Mouse (Mus musculus): ENCODE data around the gene Plekhg5.

Plekhg5 gene

DNA sequence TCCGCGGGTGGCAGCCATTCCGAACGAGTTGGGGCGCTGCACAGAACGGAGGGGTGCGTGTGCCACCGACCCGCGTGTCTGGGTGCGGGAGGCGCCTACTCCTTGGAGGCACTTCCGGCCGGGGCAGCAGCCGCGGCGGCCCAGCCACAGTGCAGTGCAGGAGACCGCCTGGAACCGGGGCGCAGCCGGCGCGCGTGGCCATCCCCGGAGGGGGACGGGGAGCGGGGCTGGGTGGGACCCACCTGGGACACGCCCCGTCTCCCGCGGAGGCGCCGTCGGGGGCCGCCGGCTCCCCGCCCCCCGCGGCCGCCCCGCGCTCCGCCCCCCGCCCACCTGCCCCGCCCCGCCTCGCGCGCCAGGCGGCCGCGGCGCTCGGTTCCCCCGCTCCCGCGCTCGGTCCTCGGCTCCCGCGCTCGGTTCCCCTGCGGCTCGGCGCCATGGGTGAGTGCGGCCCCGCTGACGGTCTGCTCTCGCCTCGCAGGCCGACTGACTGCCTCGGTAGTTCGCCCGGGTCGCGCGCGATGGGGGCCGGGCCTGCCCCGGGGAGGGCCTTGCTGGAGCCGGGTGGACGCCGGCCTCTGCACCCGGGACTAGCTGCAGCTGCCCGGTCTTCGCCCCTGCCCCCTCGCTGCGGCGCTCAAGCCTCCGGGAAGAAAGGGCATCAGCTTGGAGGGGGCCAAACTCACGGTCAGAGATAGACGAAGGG lies 14.4 kb downstream of the Plekhg5 start:
- TF ChIP-seq GATA4 (IDR thresholded peaks at IDR 0.05; ENCODE audit: insufficient replicate concordance, low read length) = no peak

- TF ChIP-seq GATA4 (IDR thresholded peaks at IDR 0.05; ENCODE audit: insufficient replicate concordance, low read length) = no peak
Measured at GRCm38 (mm10) chr4:152087211-152088081, 15.1 kb downstream of the Plekhg5 start.

DNA sequence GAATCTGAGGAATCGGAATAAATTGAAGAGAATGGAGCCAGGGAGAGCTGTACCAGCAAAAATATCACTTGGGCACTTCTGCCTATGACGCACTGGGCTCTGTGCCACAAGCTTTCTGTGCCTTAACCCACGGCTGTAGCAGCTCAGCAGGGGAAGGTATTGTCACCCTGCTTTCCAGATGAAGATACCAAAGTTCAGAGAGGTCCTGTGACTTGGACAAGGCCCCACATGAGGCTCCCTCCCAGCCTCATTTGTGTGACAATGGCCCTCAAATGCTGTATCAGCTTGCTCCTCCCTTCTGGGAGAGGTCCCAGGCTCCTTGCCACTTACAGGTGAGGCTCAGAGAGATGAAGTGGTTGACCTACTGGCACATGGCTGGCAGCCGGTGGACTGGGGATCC lies 15.8 kb downstream of the Plekhg5 start:
- no peak for TF ChIP-seq GATA4 (IDR thresholded peaks at IDR 0.05; ENCODE audit: insufficient replicate concordance, low read length)

GRCm38 (mm10) chr4:152088556-152089120 lies 16.3 kb downstream of the Plekhg5 start:
- TF ChIP-seq GATA4 (IDR thresholded peaks at IDR 0.05; ENCODE audit: insufficient replicate concordance, low read length) = no peak

- no peak for TF ChIP-seq GATA4 (IDR thresholded peaks at IDR 0.05; ENCODE audit: insufficient replicate concordance, low read length)
Measured at GRCm38 (mm10) chr4:152090191-152090590, 17.9 kb downstream of the Plekhg5 start.

- no peak for TF ChIP-seq GATA4 (IDR thresholded peaks at IDR 0.05; ENCODE audit: insufficient replicate concordance, low read length)
Measured at GRCm38 (mm10) chr4:152092751-152093293, 20.5 kb downstream of the Plekhg5 start.

DNA sequence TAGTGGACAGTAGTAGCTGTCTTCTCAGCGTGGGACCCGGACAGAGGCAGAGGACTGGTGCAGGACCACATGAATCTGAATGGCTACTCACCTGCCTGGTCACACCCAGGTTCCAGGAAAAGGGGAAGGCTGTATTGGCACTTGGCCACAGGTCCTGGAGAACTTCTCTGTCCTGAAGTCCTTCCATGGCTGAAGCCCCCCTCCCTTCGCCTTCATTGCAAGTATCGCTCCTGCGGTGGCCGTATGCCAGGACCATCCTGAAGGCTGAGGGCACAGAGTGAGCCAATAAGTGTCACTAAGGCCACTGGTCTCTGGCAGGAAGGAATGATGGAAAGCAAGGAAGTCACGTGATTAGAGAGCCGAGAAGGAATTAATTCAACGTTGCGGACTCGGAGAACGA lies 21.9 kb downstream of the Plekhg5 start:
- TF ChIP-seq GATA4 (IDR thresholded peaks at IDR 0.05; ENCODE audit: insufficient replicate concordance, low read length) = no peak

DNA sequence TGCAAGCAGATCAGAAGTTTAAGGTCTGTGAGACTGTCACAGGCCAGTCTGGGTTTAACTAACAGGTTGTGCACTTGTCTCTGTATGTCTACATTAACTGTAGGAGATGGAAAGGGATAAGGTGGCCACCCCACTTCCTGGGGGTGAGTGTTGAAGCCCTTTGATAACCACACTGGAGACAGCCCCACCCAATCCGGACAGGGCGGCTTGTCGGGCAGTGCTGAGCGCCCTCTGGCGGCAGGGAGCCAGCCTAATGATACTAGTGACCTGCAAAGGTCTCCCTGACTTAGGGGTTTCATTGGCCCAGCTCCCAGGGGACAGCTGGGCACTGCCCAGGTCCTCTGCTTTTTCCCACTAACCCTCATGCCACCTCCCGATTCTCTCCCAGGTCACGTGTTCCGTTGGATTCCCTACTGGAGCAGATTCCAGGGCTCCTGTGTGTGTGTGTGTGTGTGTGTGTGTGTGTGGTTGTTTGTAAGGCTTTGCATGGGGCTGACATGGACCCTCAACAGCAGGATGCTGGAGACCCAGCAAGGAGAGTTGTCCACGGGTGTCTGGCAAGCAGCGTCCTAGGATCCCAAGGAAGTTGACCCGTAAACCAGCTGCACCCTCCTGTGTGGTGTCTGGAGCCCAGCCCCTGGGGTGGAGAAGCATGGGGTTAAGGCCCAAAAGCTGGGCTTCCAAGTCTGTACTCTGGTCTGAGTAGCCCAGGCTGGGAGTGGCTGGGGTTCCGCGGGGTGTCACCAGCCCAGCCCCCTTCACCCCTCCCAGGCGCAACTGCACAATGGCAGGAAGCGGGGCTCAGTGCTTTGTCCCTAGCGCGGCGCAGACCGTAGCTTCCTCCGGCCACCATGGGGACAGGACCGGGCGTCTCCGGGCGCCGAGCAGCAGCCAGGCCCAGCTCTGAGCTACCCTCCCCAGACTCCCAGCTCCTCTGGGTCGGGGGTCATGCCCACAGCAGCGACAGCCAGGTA lies 23.9 kb downstream of the Plekhg5 start:
- TF ChIP-seq GATA4 (IDR thresholded peaks at IDR 0.05; ENCODE audit: insufficient replicate concordance, low read length) = no peak

DNA sequence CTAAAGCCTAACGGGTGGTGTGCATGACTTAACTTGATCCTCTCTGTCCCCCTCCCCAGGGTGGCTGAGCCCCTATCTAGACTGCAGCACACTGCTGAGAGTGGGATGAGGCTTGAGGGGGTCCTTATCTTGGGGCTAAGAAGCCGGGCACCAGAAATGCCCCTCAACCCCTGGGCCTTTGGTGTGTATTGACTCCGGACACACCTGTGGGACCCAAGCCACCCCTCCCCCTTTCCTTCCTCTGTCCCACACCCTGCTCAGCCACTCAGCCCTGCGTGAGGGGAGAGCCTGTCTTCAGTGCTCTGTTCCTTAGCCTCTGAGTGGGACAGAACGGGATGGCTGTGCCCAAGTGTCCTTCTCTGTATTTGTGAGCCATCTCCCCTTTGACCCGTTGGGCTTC lies 24.6 kb downstream of the Plekhg5 start:
- TF ChIP-seq GATA4 (IDR thresholded peaks at IDR 0.05; ENCODE audit: insufficient replicate concordance, low read length) = no peak

DNA sequence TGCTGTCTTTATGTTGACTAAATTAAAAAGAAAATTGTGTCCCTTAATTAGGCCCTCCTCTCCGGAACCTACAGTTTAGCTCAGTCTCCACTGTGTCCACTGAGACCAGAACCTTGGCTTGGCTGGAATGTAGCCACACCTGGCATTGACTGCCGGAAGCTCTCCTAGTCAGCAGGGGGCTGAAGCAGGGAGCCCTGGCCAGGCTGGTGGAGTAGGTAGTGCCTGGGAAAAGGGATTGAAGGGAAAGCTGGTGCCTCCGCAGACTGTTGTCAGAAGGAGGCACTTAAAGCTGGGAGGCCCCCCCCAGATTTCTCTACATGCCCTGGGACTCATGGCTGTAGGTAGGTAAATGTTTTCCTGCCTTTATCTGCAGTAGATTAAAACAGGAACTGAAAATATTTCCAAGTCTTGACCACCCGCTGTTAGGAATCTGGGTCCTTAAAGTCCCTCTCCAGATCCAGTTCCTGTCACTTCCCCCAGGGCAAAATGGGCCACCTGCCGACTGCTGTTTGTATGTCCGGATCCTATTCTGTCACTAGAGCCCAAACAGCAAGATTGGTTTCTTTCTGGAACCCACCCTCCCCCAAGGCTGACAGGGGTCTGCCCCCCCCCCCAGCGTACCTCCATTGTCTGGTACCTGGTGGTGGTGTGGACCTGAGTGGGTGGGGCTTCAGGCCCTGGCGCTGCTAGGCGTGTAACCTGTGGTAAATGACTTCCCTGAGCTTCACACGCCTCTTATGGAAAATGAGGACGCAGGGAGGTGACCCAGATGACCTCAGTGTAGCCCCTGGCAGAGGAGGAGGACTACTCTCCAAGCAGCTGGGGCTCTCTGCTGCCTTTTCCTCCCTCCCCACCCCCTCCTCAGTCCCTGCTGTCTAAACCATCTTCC lies 25.9 kb downstream of the Plekhg5 start:
- no peak for TF ChIP-seq GATA4 (IDR thresholded peaks at IDR 0.05; ENCODE audit: insufficient replicate concordance, low read length)

GRCm38 (mm10) chr4:152100541-152100940 lies 28.2 kb downstream of the Plekhg5 start:
- no peak for TF ChIP-seq GATA4 (IDR thresholded peaks at IDR 0.05; ENCODE audit: insufficient replicate concordance, low read length)

GRCm38 (mm10) chr4:152101081-152101653 lies 28.9 kb downstream of the Plekhg5 start:
- TF ChIP-seq GATA4 (IDR thresholded peaks at IDR 0.05; ENCODE audit: insufficient replicate concordance, low read length) = no peak

GRCm38 (mm10) chr4:152101921-152102320 lies 29.6 kb downstream of the Plekhg5 start:
- TF ChIP-seq GATA4 (IDR thresholded peaks at IDR 0.05; ENCODE audit: insufficient replicate concordance, low read length) = no peak
